Mouse (Mus musculus) urinary bladder, postnatal 10 days (tissue): ENCODE results near the gene Brd4.
"Not testable (repeated sequence)": the region's sequence is repeated elsewhere in the genome, so short reads cannot be mapped to it uniquely, and the experiment has no call there.

Experiments
- DNase-seq: peaks from one replicate; pipeline ENCODE4 v3.0.0; 2022; ENCODE audit warnings: low spot score

Gene Brd4

DNA sequence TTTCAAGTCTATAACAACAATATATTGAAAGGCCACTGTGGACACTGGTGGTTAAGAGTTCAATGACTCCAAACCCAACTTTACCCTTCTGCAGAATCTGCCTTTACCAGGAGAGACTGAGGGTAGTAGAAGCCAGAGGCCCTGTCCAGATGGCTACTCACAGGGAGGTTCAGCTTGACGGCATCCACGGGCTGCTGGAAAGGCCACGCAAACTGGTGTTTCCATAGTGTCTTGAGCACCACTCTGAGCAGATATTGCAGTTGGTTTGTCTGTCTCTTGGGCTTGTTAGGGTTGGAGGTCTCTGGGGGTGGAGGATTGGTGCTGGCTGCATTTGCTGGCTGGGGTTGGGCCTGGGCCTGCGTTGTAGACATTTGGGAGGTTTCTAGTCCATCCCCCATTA, 55.3 kb downstream of the Brd4 start:
- DNase-seq, result no peak

DNA sequence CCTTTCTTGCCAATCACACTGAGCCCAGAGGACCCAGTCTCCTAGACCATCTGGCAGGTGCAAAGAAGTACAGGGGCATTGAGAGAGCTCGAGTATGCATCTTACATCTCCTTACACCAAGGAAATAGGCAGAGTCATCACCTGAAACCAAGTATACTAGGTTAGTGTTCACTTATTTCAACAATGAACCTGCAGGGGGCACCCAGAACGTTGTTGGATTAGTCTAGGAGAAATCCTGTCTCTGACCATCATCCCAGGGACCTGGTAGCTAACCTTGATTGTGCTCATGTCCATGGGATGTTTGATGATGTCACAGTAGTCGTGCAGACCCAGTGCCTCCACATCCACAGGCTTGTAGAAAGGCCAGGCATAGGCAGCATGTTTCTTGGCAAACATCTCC, 63.6 kb downstream of the Brd4 start:
- no peak for DNase-seq

DNA sequence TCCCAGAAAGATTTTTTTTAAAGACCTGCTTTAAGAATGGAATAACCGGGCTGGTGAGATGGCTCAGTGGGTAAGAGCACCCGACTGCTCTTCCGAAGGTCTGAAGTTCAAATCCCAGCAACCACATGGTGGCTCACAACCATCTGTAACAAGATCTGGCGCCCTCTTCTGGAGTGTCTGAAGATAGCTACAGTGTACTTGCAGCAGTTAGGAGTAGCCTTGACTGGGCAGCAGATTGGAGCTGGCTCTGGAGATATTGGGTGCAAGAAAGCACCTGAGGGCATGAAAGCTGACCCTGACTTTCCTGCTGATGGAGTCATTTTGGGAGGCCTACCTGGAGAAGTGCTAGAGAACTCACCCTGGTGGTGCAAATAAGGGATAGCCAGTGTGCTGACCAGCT, 68.9 kb downstream of the Brd4 start:
- DNase-seq, result not testable (repeated sequence)

DNA sequence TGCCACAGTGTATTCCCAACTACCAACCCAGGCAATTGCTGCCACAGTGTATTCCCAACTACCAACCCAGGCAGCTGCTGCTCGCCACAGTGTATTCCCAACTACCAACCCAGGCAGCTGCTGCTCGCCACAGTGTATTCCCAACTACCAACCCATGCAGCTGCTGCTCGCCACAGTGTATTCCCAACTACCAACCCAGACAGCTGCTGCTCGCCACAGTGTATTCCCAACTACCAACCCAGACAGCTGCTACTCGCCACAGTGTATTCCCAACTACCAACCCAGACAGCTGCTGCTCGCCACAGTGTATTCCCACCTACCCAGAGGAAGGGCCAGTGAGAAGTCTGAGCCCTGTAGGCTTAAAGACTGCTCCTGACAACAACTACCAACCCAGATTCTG, 73.0 kb downstream of the Brd4 start:
- not testable (repeated sequence) for DNase-seq

DNA sequence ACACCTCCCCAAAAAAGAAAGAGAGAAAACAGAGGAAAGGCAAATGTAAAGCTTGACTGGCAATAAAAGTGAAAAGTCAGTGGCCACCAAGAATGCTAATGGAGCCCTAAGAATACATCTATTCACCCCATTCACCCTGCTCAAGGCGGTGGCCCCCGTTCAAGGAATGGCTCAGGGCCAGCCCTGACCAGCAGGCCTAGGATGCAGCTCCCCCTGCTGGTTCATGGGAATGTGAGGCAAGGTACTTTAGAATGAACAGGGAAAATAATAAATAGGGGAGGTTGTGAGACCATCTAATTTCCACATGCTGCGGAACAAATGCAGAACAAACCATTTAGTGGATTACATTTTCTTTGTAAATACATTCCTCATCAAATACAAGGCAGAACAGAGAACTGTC, 74.8 kb downstream of the Brd4 start:
- DNase-seq, result no peak

DNA sequence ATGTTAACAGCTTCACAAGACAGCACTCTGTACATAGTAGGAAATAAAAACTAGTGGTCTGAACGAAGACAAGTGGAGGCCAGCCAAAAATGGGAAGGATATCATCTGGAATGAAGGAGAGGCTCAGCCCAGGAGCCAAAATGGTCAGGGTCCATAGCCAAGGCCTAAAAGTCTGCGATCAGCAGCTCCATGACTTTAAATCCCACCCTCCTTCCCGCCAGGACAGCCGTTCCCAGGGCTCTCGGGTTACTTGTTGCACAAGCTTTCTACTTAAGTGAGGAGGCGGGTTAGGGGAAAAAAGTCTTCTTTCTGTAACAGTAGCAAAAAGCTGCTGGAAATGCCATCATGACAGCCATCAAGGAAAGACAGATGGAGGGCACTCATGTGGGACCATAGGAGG, 75.4 kb downstream of the Brd4 start:
- no peak for DNase-seq

DNA sequence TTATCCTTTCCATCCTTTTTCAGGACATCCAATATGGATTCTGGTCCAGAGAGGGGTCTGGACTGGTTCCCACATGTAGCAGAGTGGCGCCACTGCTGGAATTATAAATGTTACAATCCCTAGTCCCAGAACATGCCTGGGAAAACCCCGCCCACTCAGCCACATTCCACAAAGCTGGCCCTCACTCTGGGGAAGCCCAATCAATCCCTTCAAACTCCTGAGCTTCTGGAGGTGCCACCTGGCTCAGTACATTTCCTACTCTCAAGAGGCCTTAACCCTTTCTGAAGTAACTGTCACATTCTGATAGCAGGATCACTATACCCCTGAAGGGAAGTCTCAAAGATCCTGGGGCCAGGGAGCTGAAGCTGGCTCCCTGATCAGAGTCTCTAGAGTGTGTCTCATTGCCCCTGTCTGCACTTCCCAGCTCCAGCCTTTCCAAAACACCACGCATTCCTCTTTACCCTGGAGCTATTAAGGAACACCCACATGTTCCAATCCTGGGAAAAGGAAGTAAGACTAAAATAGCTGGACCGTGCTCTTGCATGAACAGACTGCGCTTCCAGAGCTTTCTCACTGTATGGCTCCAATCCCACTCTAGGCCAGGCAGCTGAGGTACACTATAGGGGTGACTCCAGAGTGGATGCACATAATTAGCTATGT, 76.8 kb downstream of the Brd4 start:
- no peak for DNase-seq

DNA sequence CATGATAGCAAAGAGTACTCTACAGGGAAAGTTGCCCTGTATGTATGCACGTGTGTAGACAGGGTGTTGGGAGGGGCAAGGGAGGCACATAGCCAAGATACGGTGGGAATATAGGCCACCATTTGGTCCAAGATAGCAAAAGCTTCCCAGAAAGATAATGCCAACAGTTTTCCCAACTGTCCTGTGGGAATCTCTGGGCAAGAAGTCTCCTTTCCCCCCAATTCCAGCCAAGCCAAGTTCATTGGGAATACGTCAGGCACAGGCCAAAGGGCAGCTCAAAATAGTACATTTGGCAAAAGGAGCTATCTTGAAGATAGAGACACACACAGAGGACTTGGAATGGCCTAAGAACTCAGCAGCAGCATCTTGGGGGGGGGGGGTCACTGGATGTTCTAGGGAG, 79.2 kb downstream of the Brd4 start:
- no peak for DNase-seq

DNA sequence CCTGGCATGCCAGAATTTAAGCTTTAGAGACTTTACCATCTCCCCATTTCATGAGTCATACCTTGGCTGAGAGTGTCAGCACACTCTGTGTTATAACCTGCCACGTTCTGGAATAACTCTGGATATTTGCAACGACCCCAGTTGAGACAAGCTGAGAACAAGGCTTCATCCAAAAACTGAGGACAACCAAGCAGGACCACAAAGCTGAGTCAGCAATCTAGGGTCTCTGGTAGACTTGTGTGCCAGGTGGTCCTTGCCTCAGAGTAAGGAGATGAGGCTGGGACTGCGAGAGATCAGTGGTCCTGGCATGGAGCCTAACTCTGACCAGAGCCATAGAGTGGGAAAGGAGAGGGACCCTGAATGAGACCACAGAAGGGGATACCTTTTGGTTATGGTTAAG, 81.5 kb downstream of the Brd4 start:
- DNase-seq, result no peak

DNA sequence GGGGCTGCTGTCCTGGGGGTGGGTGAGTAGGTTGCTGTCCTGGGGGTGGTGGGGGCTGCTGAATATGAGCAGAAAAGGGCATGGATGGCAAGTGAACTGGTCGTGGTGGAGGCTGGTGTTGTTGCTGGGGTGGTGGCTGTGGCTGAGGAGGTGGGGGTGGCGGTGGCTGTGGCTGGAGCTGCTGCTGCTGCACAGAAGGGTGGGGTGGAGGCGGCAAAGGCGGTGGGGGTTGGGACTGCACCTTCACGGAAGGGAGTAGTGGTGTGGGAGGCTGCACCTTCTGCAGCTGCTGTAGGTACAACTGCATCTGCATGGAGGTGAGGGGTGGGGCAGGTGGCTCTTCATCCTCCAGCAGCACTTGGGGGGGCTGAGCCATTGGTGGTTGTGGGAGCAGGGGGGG, 83.4 kb downstream of the Brd4 start:
- DNase-seq, result no peak

DNA sequence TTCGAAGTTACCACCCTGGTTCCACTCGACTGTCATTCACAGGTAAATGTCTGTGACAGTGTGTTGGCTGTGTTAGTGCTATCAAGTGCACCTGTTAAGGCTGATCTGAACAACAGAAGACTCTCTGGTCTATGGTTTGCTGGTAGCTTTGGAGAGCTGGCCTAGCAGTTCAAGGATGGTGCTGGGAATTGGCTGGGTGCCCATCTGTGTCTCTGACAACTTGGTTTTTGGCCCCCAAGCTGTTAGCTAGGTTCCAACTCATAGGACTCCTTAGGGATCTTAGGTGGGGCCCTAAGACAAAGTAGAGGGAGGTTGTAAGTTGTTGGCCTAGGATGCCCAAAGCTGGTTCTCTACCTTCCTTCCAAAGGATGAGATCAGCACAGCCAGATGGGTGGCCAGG, 84.7 kb downstream of the Brd4 start:
- no peak for DNase-seq

DNA sequence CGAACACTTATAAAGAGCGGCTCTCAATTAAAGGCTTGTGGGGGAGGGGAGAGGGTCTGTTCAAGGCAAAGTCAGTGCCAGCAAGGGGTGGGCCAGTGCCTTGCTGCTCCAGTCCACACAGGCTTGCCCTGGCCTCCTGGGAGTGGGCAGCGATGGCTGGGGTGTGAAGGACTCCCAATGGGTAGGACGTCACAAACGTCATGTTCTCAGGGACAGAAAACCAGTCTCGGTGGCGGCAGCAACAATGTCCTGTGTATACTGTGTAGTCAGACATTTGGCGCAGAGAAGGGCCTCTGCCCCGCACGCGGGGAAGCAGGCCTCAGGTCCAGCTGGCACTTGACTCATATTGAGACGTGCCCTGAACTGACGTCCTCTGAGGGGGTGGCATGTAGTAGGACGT, 87.4 kb downstream of the Brd4 start:
- no peak for DNase-seq

DNA sequence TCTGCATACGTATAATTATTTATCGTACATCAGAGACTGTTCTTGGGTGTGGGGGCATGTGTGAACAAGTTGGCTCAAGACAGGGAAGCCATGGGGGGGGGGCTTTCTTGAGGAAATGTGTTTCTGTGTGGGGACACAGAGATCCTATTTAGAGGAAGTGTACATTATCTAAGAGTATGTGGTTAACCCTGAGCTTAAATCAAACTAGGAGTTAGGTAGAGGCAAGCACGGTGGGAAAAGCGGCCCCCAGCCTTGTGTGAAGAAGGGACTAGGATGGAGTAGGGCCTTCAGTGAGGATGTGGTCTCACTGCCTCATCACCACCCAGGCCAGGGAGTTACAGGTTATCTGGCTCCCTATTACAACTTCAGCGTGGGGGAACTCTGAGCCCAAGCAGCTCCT, 88.8 kb downstream of the Brd4 start:
- no peak for DNase-seq

DNA sequence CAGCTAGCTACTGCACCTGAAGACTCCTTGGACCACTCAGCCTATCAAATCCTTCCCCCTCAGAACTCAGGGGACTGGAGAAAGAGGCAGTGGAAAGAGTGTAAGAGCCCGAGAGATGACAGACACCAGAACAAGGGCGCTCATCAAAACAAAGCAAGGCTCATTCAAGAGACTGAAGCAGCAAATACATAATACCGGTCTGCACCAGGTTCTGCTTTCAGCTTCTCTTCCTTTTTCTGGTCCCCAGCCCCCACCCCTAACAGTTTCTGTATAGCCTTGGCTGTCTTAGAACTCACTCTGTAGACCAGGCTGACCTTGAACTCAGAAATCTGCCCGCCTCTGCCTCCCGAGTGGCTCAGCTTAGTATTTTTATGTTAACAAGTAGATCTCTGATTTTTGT, 91.5 kb downstream of the Brd4 start:
- no peak for DNase-seq

DNA sequence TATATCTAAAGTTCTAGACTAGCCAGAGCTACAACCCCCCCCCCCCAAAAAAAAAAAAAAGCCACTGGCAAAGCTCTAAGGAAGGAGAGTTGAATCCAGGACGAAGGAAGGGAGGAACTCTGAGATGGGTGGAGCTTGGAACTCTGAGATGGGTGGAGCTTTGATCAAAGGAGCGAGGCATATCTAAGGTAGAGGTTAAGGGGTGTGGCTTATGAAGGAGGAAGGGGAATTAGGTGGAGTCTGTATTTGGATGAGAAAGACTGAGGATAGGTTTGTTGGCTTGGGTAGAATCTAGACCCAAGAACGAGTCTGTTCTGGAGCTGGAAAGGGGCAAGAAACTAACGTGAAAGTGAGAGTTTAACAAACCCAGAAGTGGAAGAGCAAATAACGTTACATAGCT, 94.7 kb downstream of the Brd4 start:
- DNase-seq, result no peak

DNA sequence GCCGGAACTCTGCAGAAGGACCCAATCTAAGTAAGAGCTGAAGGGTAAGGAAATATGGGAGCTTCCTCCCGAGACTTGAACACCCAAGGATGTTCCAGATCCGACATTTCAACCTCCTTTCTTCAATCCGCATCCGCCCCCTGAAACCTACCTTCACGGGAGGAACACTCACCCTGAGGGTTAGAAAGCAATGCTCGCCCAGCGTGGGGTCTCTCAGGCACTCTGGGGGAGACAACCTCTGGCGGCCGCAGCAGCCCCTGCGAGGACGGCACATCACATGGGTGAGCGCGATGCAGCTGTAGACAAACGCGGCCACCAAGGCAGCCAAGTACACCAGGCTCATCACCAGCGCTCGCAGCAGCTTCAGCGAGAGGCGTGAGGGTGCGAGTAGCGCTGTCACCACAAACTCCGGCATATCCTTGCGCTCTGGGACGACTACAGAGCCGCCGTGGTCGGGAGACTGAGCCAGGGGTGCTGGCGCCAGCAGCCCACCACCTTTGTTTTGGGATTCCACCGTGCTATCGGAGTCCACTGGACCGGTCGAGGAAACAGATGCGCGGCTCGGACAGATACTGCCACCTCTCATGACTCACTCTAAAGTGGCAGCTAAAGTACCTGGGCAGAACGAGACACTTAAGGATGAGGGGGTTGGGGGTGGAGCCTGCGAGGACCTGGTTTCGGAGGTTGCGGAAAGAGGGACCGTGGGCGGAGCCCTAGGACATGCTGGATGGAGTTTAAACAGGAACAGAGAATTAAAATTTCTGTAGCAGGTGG, 95.5 kb downstream of the Brd4 start, which contains the start of gene Ephx3:
Ephx3 (minus strand) TSS at position 687 of the 774 bp plus-strand sequence.
- no peak for DNase-seq

DNA sequence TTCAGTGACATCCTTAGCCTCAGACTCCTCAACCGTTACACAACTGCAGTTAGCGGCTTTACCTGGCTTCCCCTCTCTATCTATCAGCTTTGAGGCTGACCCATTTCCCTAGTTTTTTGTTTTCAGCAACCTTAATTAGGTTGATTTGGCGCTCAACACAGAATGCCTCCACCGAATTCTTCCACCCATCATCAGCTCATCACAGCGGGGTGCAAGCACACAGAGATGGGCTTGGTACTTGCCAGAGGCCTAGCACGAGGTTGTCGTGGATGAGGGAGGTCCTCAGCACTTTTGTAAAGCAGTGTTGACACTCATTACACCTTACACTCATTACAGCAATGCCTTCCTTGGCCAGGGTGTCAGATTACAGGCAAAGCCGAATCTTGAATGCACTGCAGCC, 101.5 kb downstream of the Brd4 start:
- no peak for DNase-seq

DNA sequence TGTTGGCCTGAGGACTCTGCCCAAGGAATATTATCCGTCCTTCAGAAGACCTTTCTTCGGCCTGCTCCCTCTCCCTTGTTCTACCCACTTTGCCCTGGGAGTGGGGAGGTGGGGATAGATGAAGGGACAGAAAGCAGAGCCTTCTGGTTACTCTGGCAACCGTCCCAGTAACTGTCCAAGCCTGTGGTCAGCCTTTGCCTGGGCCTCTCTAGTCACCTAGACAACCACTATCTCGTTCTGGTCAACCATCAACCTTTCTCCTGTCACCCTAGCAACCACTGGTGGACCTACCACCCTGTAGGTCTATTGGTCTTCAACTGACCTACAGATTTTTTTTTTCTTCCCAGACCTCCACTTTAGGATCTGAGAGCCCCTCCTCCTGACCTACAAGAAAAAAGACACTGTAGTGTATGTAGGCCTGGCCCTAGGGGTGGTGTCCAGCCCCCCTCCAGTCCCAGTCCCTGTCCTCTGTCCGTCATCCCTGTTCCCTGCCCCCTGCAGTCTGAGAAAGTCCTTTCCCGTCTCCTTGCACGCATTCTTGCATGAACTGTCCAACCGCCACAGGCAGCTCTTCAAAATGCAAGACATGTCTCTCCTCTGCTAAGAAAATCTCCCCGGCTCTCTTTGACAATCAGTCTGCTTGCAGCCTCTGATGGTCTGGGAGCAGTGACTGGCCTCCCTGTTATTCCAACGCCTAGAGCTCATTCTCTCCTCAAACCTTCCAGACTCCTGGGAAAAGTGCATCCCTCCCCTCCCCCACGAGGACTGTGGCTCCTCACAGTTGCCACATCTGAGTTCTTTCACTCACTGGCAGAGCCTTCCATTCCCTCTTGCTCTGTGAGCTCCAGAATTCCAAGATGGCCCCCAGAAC, 104.7 kb downstream of the Brd4 start:
- no peak for DNase-seq

DNA sequence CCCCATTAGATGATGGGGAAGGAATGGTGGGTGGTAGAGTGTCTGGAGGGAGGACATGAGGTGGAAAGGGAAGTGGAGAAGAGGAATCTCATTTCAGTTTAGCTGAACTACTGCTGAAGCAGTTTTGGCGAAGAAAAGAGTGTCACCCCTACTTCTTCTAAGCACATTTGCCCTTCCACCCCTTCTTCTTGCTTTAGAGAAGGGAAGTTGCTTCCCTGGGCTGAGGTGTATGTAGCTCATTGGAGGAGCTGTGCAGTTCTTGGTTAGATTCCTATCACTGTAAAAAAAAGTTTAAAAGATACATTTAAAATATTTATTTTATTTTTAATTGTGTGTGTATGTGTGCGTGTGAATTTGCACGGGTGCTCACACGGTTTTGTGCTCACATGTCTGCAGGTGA, 107.6 kb downstream of the Brd4 start:
- no peak for DNase-seq

DNA sequence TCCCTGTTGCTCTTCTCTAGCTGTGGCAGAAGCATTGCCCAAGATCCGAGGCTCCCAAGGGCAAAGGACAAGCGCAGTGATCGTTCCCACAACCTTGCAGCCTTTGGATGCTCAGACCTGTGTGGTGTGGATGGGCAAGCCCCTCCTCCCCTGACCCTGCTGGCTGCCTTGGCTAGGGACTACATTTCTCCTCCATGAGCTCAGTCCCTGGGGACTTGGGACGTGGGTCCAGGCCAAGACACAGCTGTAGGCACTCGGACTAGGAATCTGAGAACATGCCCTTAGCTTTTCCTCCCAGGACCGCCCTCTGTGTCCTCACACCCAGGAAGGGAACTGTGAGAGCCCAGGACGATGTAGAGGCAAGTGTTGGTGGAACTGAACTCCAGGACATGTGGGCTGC, 111.4 kb downstream of the Brd4 start:
- no peak for DNase-seq

DNA sequence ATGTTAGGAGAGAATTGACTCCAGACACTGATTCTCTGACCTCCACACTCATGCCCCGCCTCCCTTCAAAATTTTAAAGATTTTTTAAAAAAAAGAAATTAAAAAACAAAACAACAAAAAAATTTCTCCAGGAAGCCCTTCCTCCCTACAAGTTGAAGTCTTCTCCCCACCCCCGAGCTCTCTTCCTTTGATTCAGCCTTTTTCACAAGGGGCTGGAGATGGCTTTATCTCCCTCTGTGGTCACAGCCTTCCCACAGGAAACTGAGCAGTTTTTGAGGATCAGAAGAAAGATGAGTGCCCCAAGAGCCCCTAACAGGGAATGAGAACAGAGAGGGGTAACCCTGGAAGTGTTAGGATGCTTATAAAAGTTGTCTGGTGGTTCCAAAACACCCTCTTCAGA, 112.0 kb downstream of the Brd4 start:
- DNase-seq, result no peak

DNA sequence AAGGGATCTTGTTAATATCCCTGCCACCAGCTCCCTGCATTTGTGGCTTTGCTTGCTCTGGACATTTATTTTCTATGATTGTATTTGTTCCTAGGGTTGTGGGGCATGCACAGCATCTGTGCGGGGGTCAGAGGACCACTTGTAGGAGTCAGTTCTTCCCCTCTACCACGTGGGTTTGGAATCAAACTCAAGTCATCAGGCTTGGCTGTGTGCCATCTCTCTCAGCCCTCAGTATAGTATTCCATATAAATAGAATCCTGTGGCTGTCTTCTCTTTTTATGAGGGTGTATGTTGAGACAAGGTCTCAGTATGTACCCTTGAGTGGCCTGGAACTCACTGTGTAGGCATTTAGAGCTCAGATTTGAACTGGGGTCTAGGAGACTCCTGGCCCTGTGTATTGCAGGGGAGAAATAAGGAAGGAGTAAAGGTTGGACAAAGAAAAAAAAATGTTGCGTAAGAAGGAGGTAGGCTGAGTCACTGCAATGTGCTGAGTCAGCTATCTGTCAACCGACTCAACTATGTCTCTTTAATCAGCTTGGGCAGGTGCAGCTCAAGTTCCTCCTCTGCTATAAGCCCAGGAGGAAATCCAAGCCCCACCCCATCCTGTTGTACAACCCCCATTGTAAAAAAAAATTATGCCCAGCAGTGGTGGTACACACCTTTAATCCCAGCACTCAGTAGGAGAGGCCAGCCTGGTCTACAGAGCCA, 114.8 kb downstream of the Brd4 start:
- DNase-seq, result no peak
